Mouse (Mus musculus) leukemia stem cell, adult 10-12 weeks (primary cell): ENCODE results near the gene Cacna2d3. TPM values are rescaled to one million over a fixed set of nuclear protein-coding genes. Genes with fewer than 3 reads are reported as not detected.

Experiments used
- polyA plus RNA-seq: library from polyadenylated mRNA; stranded (reverse); fragments of >175 nt; gene quantifications from 2 replicates; pipeline ENCODE4 v1.2.3, GENCODE M21; 2012; ENCODE audit warnings: low replicate concordance

The Cacna2d3 gene
- polyA plus RNA-seq = not detected in 2 replicates

GRCm38 (mm10) chr14:29721488-29722385 lies at the start of gene Cacna2d3:
Gene Cacna2d3 (minus strand): TSS chr14:29721864.

GRCm38 (mm10) chr14:29017883-29018282 lies 703.8 kb downstream of the Cacna2d3 start, which contains the start of gene Lrtm1:
Gene Lrtm1 (plus strand): TSS chr14:29018208.

Other genes with a start within 250 kb of the Cacna2d3 start
- gene Selenok, start 246.4 kb upstream of the Cacna2d3 start, polyA plus RNA-seq = 5.3 and 6.3 TPM in 2 replicates